Mouse (Mus musculus) regulatory T cell (primary cell): Measurements from ENCODE around the gene Igfn1.

Experiments used
- in situ Hi-C: fragments of 300-600 bp; cut with MboI, MseI; formaldehyde crosslinking; loops from one replicate; pipeline ENCODE4 v1.15.1; 2025; ENCODE audit warnings: high pct_unique_total_duplicates

Igfn1 gene

DNA sequence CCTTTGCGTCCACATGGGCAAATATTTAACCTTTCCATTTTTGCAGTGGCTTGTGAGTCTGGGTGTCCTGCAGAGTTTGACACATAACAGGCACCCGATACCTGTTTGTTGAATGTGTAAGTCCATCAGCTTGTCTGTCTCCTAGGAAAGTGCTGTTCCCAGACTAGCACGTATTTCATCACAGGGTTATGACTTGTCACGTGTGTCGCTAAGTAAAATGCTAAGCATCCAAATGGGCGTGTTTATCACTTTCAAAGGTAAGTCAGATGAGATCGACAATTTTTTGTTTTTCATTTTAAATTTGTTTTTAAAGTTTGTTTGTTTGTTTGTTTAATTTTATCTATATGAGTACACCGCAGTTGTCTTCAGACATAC lies 2.0 kb upstream of the Igfn1 start:
- in situ Hi-C loops, result no loop called here

DNA sequence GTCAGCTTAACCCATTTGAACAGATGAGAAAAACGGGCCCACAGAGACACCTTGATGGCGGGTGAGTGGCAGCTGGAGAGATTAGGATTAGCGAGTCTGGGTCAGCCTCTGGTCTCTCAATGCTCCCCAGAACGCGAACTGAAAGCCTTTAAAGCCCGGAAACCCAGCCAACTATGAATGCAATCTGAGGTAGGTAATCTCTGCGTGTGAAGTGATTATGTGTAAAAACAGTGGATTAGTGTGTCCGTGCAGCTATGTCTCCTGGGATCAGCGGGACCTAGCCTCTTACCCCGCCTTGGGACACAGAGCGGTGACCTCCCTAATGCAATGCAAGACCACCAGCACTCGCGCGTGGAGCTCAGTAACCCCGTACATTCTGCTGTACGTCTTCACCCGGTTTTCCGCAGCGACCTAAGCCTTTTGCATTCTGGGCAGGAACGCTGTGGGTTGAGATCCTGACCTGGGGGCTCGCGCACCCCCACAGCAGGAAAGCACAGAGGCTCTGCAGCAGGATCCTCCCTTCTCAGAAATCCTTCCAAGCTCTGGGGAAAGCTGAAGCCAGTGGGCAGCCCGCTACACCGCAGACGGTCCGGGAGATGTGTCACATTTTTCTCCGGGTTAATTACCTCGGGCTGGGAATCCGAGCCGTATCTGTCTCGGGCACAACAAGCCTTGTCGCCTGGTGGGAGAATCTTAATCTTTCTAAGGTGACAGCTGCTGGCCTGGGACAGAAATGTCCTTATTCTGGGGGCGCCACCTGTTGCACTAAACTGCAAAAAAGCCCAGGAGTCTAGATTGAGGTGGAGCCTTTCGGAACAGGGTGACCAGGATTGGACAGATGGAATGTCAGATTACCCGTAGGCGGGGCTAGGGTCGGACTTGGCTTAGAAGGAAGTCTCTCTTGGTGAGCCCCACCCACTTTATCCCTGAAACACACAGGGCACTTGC lies 1.3 kb upstream of the Igfn1 start, which contains the start of gene Tmem9:
Gene Tmem9, plus strand, starts transcription at position 940 of the 948 bp plus-strand sequence.
- in situ Hi-C loops, result no loop called here

DNA sequence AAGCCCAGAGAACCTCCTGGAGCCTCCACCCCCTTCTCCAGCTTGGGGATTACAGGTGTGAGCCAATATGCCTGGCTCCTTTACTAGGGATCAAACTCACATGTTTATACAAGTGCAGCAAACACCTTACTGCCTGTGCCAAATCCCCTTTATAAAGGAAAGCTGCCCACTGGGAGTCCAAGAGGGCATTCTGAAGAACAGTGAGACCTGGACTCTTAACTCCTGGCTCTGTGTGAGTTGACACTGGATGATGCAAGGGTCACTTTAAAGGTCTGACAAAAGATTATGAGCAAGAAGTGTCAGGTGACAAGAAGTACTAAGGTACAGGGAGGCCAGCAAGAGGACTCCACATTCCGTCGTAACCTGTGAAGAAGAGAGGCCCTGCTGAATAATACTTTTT lies 4.7 kb downstream of the Igfn1 start:
- in situ Hi-C loops, result no loop called here

DNA sequence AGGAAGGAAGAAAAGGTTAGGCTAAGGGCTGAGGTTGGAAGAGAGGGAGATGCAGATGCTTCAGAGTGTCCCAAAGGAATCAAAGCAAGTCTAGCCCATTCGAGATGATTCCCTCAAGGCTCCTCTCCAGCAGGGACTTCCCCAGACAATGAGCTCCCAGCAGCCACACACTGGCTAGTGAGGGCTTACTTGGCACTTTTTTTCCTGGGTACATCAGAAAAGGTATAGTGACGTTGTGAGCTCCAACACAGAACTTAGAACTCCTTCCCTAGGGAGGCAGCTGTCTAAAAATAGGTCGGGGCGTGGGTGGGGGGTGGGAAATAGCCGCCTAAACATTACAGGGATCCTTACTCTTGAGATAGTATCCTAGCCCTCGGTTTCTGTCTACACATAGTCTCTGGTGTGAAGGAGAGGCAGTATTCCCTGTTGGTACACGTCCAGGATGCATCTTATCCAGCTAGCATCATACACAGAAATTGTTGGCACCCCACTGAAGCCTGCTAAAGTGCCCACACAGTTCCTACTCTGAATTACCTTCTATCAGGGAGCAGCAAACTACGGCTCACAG lies 6.3 kb downstream of the Igfn1 start:
- in situ Hi-C loops, result no loop called here

DNA sequence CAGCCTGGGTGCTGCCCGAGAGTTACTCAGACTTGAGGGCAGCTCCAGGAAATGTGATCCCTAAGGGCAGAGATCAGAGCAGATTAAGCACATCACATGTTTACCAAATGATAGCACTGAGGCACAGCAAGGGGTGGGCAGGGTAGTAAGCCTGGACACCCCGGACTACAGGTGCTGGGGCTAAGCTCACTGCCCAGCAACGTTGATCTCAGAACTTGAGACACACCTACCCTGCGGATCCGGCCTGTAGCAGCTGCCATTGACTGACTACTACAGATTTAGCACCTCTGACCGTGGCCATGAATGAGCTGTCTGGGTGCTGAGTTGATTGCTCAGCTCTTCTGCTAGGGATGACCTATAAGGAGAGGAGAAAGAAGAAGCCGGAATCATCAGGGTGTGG lies 8.6 kb downstream of the Igfn1 start:
- in situ Hi-C loops, result no loop called here

DNA sequence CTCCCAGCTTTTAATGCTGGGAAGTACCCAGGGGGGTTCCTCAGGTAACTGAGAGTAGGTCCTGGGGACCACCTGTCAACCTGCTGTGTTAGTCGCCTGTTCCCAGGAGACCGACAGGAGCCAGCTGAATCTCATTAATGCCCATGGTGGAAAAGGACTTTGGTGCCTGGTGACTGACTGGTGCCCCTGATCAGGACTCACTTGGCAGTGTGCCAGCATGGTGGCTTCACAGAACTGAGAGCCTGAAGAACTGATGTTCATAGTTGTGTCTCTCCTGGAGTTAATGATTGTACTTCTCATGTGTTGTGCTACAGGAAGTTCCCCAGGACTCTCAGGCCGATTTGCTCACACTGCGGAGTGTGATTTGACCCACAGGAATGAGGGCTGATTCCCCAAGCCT lies 12.7 kb downstream of the Igfn1 start:
- in situ Hi-C loops, result no loop called here

DNA sequence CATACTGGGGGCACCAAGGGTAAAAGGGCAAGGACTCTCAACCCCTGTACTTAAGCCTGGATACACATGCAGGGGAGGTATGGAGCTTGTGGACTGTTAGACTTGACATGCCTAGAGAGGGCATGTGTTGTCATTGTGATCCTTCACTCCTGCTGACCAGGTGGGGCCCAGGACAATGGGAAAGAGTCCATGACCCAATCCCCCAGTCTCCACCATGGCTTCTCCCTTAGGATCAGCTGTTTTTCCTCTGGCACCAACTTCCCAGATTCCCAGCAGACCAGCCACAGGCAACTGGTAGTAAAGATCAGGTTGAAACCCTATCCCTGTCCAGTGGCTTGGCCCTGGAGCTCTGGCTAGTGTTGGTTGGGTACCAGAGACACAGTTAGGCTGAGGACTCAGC lies 16.3 kb downstream of the Igfn1 start:
- in situ Hi-C loops, result loop anchor here (10.0 kb wide), 1 partner anchor 655 kb away; no protein-coding TSS in a partner anchor

DNA sequence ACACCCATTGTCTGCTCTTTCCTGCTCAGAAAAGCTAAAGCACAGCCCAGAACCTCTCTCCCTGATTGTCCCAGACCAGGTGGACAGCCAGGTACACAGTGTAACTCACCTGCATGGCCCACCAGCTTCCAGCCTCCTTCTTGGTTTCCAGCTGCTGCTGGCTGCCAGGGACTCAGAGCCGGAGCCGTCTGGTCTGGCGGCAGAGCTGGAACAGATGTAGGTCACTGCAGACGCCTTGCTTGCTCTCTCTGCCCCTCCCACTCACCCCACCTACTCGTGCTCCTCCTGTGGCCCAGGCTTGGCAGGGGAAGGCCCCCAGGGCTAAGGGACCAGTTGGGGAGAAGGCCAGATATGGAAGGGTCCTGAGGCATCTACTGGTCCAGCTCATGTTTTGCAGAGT lies 22.0 kb downstream of the Igfn1 start:
- in situ Hi-C loops, result loop anchor here (10.0 kb wide), 1 partner anchor 649 kb away; no protein-coding TSS in a partner anchor

DNA sequence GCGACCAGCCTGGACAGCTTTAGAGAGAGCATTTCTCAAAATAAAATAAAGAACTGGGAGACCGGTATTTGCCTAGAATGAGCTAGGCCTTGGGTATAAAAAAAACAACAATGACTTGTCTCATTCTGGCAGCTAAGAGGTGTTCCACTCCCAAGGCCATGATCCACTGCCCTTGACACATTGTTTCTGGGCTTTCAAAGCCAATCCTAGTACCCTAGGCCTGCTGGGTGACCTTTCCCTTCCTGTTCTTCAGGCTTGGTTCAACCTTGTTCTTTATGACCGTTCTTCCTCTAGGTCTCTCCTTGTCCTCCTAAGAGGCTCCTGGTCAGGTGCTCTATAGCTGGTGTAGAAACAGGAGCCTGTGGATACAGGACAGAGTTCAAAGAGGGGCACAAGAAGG lies 33.6 kb downstream of the Igfn1 start:
- in situ Hi-C loops, result no loop called here

DNA sequence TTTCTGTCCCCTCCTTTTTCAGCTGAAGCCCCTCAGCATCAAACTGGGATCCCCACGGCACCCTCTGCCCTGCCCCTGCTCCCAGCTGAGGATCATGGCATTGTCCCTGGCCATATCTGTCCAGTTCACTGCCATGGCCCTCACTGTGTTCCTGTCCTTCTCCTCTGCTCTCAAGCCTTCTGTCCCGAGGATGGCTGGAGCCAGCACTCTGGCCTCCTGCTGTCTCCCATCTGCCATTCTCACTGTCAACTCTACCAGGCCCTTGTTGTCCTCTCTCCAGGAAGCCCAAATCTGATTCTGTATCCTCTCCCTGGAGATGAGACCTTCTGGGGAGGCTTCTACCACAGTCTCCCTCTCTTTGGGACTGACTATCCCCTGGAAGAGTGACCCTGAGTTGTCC lies 35.7 kb downstream of the Igfn1 start:
- in situ Hi-C loops, result no loop called here

DNA sequence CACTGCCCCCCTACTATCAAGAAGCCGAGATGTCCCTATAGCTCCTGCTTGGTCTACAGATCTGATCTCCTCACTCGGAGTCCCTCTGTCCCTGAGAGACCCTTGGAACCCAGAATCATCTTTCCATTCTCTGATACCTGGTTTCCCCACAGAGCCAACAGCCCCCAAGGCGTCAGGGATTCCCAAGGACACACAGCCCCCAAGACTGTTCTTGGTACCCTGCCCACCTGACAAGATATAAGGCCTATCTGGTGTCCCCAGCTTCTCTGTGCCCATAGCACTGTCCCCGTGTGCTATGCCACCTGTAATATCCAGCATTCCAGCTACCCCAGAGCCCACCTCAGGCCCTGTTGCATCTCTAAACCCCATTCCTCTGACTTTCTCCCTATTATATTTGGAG lies 38.4 kb downstream of the Igfn1 start:
- in situ Hi-C loops, result no loop called here

DNA sequence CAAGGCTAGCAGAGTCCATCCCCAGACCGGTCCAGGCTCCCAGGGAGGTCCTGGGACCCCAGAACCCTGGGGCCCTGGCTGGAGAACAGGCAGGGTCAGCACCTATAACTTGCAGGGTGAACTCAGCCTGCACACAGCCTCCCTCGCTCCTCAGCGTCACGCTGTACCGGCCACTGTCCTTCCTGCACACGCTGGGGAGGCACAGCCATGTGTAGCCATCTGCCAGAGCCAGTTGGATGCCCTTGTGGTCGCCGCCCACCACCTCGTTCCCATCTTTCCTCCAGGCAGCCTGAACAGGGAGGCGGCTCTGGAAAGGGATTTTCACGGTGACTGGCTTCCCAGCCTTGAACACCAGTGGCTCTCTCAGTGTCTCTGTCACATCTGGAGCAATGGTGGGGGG lies 41.6 kb downstream of the Igfn1 start:
- in situ Hi-C loops, result no loop called here

DNA sequence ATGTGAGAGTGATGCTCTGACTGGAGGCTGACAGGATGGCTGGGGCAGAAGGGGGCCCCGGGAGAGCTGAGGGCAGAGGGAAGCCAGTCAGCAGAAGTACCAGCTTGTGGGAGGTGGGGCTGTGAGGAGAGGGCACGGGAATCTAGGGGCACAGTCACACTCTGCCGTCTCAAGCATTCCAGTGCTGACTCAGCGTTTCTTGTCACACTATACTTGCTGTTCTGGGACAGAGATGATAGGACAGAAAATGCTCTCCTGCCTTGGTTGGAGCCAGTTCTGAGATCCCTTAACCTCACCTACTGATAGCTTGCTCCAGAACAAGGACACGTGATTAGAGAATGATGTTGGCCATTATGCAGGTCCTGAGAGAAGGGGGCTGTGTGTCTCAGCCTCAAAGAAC lies 43.0 kb downstream of the Igfn1 start:
- in situ Hi-C loops, result no loop called here

DNA sequence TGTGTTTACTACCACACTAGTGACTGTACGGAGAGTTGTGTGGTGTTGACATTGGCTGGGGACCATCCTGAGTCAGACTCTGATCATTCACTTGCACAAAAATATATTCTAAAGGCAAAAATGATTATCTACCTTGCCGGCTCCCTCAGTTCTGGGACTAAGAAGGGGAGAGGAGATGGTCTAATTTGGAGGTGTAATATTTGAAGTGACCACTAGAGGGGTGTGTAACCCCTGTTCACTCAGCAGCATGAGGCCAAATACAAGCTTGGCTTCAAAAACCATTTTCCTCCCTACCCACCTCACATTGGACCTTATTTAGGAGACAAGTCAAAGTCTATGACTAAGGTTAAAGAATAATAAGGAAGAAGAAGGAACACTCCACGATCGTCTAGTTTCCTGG lies 47.7 kb downstream of the Igfn1 start:
- in situ Hi-C loops, result no loop called here

DNA sequence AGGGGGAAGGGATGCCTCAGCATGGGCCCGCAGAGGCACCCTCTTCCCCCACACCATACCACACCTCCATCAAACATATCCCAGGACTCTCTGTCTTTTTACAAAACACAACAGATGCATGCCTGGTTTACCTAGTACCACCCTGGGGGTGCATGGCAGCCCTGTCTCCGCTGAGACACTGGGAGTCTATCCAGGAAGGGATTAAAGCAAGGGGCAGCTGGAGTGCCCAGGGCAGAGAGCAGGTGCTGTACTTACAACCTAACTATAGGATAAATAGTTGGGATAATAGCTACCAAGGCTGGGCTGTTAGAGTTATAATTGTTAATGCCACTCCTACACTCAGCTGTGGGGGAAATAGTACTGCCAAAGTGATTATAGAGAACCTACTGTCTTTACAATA lies 57.3 kb downstream of the Igfn1 start:
- in situ Hi-C loops, result no loop called here

DNA sequence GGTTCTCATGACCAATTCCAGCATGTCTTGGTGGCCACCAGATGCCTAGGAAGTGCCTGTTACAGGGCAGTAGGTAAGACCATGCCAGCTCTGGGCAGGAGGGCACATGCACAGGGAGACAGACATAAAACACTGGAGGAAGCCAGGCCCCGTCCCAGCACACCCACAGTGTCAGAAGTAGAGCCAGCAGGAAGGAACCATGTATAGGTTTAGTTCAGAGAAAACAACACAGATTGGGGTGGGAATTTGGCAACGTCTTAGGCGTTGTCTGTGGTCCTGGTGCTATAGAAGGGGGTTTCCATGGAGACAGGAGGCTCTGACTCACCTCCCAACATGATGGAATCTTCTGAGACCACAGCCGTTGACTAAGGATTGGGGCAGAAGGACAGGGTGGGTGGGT lies 59.9 kb downstream of the Igfn1 start:
- in situ Hi-C loops, result no loop called here

DNA sequence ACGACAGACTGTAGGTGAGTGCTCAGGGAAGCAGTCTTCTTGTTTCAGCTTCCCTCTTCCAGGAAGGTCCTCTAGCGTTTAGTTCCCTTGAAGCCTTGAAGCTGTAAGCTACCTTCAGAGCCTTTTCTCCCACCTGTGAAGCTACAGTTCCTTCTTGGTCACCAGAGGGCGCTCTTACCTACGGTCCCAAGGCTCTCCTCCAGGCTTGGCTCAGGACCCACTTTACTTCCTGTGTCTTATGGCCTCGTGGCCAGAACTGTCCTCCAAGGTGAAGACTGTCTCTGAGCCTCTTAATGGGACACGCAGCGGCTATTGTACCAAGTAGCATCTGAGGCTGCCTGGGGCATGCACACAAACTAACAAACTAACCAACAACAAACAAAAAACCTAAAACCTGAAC lies 60.4 kb downstream of the Igfn1 start:
- in situ Hi-C loops, result no loop called here

DNA sequence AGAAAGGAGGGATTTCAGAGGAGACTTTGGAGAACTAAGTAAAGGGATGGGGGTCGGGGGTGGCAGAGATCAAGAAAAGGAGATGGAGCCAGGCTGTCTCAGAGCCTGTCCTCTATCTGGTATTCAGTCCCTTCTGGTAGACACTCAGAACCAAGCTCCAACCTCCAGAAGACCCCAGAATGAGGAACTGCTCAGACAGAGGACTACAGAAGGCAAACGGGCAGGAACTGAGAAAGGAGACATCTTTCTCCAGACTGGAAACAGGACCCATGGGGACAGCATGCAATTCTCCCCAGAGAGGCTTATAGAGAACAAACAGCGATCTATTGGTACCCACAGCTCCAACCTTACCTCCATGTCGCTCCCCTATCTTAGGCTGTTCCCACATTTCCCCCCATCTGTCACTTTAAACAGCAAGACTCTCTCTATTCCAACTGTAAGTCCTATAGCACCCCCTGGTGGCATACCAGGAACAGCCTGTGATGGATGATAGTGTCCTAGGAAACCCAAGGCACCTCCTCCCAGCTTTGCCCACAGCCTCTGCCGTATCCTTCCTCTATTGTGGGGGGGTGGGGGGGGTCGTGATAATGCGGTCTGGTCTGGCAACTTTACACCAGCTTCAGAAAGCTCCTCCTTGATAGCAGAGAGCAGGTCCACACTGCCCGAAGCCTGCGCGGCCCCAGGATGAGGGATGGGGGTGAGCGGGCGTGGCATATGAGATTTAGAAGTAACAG lies 61.4 kb downstream of the Igfn1 start:
- in situ Hi-C loops, result loop anchor here (5.0 kb wide), 1 partner anchor 77 kb away; no protein-coding TSS in a partner anchor

DNA sequence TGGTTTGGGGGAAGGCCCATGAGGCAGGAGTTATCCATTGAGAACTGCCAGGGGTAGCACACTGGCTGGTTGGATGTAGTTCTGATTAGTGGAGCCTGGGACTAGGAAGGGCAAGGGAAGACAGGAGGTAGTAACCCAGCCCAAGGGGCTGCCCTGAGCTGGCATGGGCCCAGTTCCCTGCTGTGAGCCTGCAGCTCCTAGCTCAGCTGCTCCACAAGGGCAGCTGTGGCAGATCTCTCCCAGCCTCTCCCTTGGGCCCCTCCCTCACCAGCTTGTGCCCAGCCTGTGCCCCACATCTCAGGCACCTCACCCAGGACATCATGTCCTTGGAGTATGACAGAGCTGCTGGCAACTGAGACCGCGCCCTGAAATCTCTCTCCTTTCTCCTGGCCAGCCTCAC lies 62.4 kb downstream of the Igfn1 start:
- in situ Hi-C loops, result loop anchor here (5.0 kb wide), 1 partner anchor 76 kb away; no protein-coding TSS in a partner anchor

DNA sequence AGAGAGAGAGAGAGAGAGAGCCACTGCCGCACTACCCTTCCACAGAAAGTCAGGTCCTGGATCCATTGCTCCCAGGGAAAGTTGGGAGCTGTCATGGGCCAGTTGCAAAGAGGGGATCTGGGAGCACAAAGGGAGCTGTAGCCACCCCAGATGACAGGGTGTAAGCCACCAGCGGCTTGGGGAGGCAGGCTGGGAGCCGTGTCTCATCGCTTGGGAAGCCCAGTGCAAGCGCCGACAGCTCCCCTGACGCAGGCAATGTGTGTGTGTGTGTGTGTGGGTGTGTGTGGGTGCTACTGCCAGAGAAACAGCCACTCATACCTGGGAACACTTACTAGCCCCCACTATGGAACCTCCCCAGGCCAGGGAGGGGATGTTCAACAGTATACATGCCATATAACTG lies 64.0 kb downstream of the Igfn1 start:
- in situ Hi-C loops, result loop anchor here (5.0 kb wide), 1 partner anchor 75 kb away; no protein-coding TSS in a partner anchor

DNA sequence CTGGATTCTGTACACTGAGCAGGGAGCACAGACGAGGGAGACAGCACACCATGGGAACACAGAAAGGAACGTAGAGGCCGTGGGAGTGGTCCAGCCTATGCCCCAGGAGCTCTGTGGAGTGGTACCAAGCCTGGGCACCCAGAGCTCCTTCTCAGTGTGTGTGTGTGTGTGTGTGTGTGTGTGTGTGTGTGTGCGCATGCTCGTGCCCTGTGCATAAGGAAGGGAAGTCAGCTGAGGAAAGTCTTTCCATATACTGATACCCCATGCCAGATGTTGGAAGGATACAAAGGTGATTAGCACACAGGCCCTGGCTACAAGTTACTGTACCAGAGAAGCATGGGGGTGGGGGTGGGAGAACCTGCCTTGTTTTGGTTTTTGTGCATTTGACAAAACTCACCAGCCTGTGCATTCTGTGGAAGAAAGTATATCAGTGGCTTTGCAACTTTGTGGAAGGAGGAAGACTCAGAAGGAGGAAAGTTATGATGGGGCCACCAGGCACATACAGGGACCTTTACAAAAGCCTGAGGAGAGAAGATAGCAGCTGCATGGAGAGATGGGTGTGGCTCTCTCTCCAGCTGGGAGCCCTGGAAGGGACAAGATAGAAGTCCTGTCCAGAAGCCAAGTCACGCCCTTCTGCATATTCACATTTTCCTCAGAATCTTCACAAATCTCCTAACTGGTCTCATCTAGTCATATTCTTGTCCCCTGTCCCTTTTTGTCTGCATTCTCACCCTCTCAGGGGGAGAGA lies 64.7 kb downstream of the Igfn1 start:
- in situ Hi-C loops, result loop anchor here (5.0 kb wide), 1 partner anchor 74 kb away; no protein-coding TSS in a partner anchor
